Mouse (Mus musculus): Measurements from ENCODE around the gene Cldn6. TPM values are rescaled to one million over a fixed set of nuclear protein-coding genes. Genes with fewer than 3 reads are reported as not detected.

Cldn6 gene
- polyA plus RNA-seq, 1 experiment = not detected

GRCm38 (mm10) chr17:23682530-23682929, 3.5 kb downstream of the Cldn6 start:
- Histone ChIP-seq H3K4me3 (ENCODE audit: insufficient read depth, low read length) (no peak overlapping the region), H3K4me1 (ENCODE audit: control insufficient read depth, insufficient read depth, low read length) (no peaks in the 10 kb centered on the region), H3K27ac (ENCODE audit: insufficient read depth, low read length) (no peak overlapping the region)
- TF ChIP-seq CTCF (IDR thresholded peaks at IDR 0.05; ENCODE audit: borderline replicate concordance, insufficient read depth, low read length) (no peak), POLR2A (IDR thresholded peaks at IDR 0.05; ENCODE audit: low read depth, low read length) (no peak)

DNA sequence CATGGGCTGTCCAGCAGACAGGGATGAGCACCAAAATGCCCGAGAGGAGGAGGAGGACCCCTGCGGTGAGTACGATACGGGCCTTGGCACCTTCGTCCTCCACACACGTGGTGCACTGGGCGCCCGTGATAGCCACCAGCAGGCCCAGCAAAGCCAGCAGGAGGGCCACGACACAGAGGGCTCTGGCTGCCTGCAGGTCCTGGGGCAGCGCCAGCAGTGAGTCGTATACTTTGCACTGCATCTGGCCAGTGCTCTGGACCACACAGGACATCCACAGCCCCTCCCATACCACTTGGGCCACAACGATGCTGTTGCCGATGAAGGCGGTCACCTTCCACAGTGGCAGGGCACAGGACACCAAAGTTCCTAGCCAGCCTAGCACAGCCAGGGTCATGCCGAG, 4.2 kb downstream of the Cldn6 start:
- no peaks in the 10 kb centered on the region for H3K4me1 ChIP-seq (ENCODE audit: control insufficient read depth, insufficient read depth, low read length)
- TF ChIP-seq POLR2A (IDR thresholded peaks at IDR 0.05; ENCODE audit: low read depth, low read length) (no peak), CTCF (IDR thresholded peaks at IDR 0.05; ENCODE audit: borderline replicate concordance, insufficient read depth, low read length) (no peak)
- no peak overlapping the region for H3K27ac ChIP-seq (ENCODE audit: insufficient read depth, low read length)
- H3K4me3 ChIP-seq (ENCODE audit: insufficient read depth, low read length) = no peak overlapping the region

DNA sequence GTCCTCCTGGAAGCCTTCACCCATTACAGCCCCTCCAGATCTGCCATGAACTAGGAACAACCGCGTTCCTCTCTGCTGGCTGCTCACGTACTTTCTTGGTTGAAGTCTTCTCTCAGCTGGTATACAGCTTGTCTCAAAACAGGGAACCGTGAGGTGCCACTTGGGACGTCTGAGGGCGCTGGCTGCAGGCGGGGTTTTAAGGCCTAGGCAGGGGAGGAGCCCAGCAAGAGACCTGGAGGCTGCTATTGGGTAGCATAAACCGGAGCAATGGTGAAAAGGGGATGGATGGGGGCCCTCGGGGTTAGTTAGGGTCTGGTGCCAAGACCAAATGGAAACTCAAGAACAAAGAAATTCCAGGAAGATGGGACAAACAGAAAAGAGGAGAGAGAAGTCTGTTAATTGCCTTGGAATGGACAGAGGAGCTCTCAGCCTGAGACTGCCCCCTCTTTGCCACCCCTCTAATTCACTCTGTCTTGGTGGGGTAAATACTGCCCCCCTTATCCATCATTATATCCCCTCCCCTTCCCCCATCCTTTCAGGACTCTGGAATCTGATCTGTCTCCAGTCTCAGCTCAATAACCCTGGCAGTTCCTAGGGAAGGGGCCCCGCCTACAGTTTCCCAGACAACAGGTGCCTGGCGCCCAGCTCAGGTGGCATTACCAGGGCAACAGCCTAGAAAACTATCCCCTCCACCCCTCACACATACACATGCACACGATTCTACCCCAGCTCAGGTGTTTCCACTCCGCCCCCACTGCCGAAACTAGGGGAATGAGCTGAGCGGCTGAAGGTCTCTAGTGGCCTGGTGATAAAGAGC, 5.0 kb downstream of the Cldn6 start, which contains the start of gene Cldn9:
Gene Cldn9 (minus strand): TSS at position 171 of the 817 bp plus-strand sequence.
- Histone ChIP-seq H3K4me1 (ENCODE audit: control insufficient read depth, insufficient read depth, low read length) (no peaks in the 10 kb centered on the region), H3K4me3 (ENCODE audit: insufficient read depth, low read length) (no peak within 1 kb of the TSS), H3K27ac (ENCODE audit: insufficient read depth, low read length) (no peak within 1 kb of the TSS)
- TF ChIP-seq CTCF (IDR thresholded peaks at IDR 0.05; ENCODE audit: borderline replicate concordance, insufficient read depth, low read length) = no peak

DNA sequence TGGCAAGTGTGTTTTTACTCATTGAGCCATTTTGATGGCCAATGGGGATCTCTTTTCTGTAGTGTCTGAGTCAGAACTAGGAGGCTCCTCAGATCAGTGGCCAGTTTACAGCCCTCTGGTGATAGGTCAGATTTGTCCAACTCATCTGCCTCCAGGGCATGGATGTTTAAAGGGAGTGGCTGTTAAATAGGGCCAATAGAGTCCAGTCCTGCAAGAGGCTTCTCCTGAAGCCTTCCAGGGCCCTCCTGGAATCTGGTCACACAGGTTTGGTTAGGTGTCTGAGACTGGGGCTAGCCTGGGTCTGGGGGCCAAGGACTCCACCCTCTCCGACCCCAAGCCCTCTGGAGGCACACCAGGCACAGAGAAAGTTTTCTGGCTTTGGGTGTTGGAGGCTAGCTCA, 15.4 kb downstream of the Cldn6 start:
- Histone ChIP-seq H3K4me1 (ENCODE audit: control insufficient read depth, insufficient read depth, low read length) (peaks cover 6% of the 10 kb centered on the region), H3K27ac (ENCODE audit: insufficient read depth, low read length) (no peak overlapping the region), H3K4me3 (ENCODE audit: insufficient read depth, low read length) (no peak overlapping the region)
- TF ChIP-seq CTCF (IDR thresholded peaks at IDR 0.05; ENCODE audit: borderline replicate concordance, insufficient read depth, low read length) (no peak), POLR2A (IDR thresholded peaks at IDR 0.05; ENCODE audit: low read depth, low read length) (no peak)

- Histone ChIP-seq H3K4me1 (ENCODE audit: control insufficient read depth, insufficient read depth, low read length) (peaks cover 6% of the 10 kb centered on the region), H3K27ac (ENCODE audit: insufficient read depth, low read length) (no peak overlapping the region), H3K4me3 (ENCODE audit: insufficient read depth, low read length) (no peak overlapping the region)
- TF ChIP-seq CTCF (IDR thresholded peaks at IDR 0.05; ENCODE audit: borderline replicate concordance, insufficient read depth, low read length) (no peak), POLR2A (IDR thresholded peaks at IDR 0.05; ENCODE audit: low read depth, low read length) (no peak)
Measured at GRCm38 (mm10) chr17:23695801-23696200, 16.8 kb downstream of the Cldn6 start.

DNA sequence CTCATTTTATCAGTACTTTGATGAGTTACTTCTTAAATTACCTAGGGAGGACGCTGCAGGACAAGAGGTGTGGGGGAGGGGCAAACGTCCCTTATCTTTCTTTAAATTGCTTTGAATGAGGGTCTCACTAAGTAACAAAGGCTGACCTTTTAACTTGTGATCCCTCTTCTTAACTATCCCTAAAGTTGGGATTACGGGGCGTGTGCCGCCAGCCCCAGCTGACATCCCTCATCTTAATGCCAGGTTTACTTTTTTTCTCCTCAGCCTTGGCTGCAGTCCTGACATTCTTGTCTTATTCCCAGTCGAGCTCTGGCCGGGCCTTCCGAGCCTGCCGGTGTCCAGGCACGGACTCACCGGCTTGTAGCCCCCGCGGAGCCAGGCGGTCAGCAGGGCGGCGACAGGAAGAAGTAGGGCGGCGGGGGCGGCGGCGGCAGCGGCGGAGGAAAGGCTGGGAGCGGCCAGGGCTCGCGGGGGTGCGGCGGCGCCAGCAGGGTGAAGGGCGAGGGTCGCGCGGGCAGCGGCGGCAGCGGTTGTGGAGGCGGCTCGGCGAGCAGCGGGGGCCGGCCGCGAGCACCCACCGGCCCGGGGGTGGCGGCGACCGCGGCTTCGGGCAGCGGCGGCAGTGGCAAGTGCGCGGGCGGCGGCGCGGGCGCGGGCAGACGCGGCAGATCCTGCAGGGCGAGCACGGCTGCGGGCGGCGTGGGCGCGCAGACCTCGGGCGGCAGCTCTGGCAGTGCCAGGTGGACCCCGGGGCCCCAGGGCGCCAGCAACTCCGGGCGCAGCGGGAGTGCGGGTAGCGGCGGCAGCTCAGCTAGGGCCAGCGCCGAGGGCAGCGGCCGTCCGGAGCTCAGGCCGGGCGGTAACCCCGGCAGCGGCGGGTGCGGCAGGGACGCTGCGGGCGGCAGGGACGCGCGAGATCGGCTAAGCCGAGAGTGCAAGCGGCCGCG, 20.4 kb downstream of the Cldn6 start:
- H3K4me3 ChIP-seq (ENCODE audit: insufficient read depth, low read length) = peak overlapping the region; percentile 44
- peaks cover 6% of the 10 kb centered on the region for H3K4me1 ChIP-seq (ENCODE audit: control insufficient read depth, insufficient read depth, low read length)
- TF ChIP-seq CTCF (IDR thresholded peaks at IDR 0.05; ENCODE audit: borderline replicate concordance, insufficient read depth, low read length) (no peak), POLR2A (IDR thresholded peaks at IDR 0.05; ENCODE audit: low read depth, low read length) (no peak)
- H3K27ac ChIP-seq (ENCODE audit: insufficient read depth, low read length) = no peak overlapping the region

GRCm38 (mm10) chr17:23700079-23700478, 21.0 kb downstream of the Cldn6 start:
- Histone ChIP-seq H3K27ac (ENCODE audit: insufficient read depth, low read length) (no peak overlapping the region), H3K4me1 (ENCODE audit: control insufficient read depth, insufficient read depth, low read length) (peaks cover 9% of the 10 kb centered on the region), H3K4me3 (ENCODE audit: insufficient read depth, low read length) (peak overlapping the region; percentile 30; the same call in 1 of the 2 replicates)
- peak; percentile 92 for TF ChIP-seq CTCF (IDR thresholded peaks at IDR 0.05; ENCODE audit: borderline replicate concordance, insufficient read depth, low read length)
- TF ChIP-seq POLR2A (IDR thresholded peaks at IDR 0.05; ENCODE audit: low read depth, low read length) = no peak

- Histone ChIP-seq H3K4me1 (ENCODE audit: control insufficient read depth, insufficient read depth, low read length) (peaks cover 5% of the 10 kb centered on the region), H3K27ac (ENCODE audit: insufficient read depth, low read length) (no peak overlapping the region), H3K4me3 (ENCODE audit: insufficient read depth, low read length) (no peak overlapping the region)
- TF ChIP-seq CTCF (IDR thresholded peaks at IDR 0.05; ENCODE audit: borderline replicate concordance, insufficient read depth, low read length) = no peak
- no peak for TF ChIP-seq POLR2A (IDR thresholded peaks at IDR 0.05; ENCODE audit: low read depth, low read length)
Measured at GRCm38 (mm10) chr17:23703301-23703700, 24.3 kb downstream of the Cldn6 start.

- Histone ChIP-seq H3K27ac (ENCODE audit: insufficient read depth, low read length) (no peak overlapping the region), H3K4me1 (ENCODE audit: control insufficient read depth, insufficient read depth, low read length) (peaks cover 3% of the 10 kb centered on the region; the same call in 1 of the 2 replicates), H3K4me3 (ENCODE audit: insufficient read depth, low read length) (no peak overlapping the region)
- TF ChIP-seq CTCF (IDR thresholded peaks at IDR 0.05; ENCODE audit: borderline replicate concordance, insufficient read depth, low read length) (no peak), POLR2A (IDR thresholded peaks at IDR 0.05; ENCODE audit: low read depth, low read length) (no peak)
Measured at GRCm38 (mm10) chr17:23704741-23705140, 25.7 kb downstream of the Cldn6 start.

Data from embryonic fibroblast, embryonic 13.5 days (primary cell).